Mouse (Mus musculus): Measurements from ENCODE around the gene Usp29. TPM values are rescaled to one million over a fixed set of nuclear protein-coding genes. Genes with fewer than 3 reads are reported as not detected.

The Usp29 gene
- polyA plus RNA-seq, 1 experiment from 2014 or later: 16.2 TPM

GRCm38 (mm10) chr7:6793811-6794210, 63.4 kb downstream of the Usp29 start:
- no peak overlapping the region for H3K9ac ChIP-seq
- no peak overlapping the region for H3K4me3 ChIP-seq
- no peak overlapping the region for H3K4me2 ChIP-seq (replicated peaks)
- H3K4me1 ChIP-seq: peaks cover 9% of the 10 kb centered on the region; the same call in 1 of the 2 replicates
- no peaks in the 10 kb centered on the region for H3K36me3 ChIP-seq
- ATAC-seq (ENCODE audit: insufficient number of reproducible peaks, insufficient read depth, low FRiP score, low TSS enrichment): no peak
- WGBS: 75% methylated on average over 3 of the region's 3 CpGs
- no peak overlapping the region for H3K27ac ChIP-seq
- H3K9me3 ChIP-seq: no peaks in the 10 kb centered on the region
- H3K27me3 ChIP-seq: no peaks in the 10 kb centered on the region

- H3K9me3 ChIP-seq: no peaks in the 10 kb centered on the region
- no peak overlapping the region for H3K9ac ChIP-seq
- no peak overlapping the region for H3K4me2 ChIP-seq (replicated peaks)
- no peak overlapping the region for H3K27ac ChIP-seq
- no peak overlapping the region for H3K4me3 ChIP-seq
- peaks cover 12% of the 10 kb centered on the region for H3K4me1 ChIP-seq
- ATAC-seq (ENCODE audit: insufficient number of reproducible peaks, insufficient read depth, low FRiP score, low TSS enrichment): no peak
- H3K36me3 ChIP-seq: no peaks in the 10 kb centered on the region
- H3K27me3 ChIP-seq: no peaks in the 10 kb centered on the region
- 60% methylated on average over 2 of the region's 2 CpGs for WGBS
Measured at GRCm38 (mm10) chr7:6797408-6797807, 67.0 kb downstream of the Usp29 start.

GRCm38 (mm10) chr7:6799105-6799805, 68.9 kb downstream of the Usp29 start:
- no peaks in the 10 kb centered on the region for H3K36me3 ChIP-seq
- peaks cover 12% of the 10 kb centered on the region for H3K4me1 ChIP-seq
- no peaks in the 10 kb centered on the region for H3K9me3 ChIP-seq
- H3K4me2 ChIP-seq (replicated peaks): no peak overlapping the region
- no peak for ATAC-seq (ENCODE audit: insufficient number of reproducible peaks, insufficient read depth, low FRiP score, low TSS enrichment)
- no peak overlapping the region for H3K4me3 ChIP-seq
- no peak overlapping the region for H3K9ac ChIP-seq
- no peaks in the 10 kb centered on the region for H3K27me3 ChIP-seq
- no peak overlapping the region for H3K27ac ChIP-seq
- 35% methylated on average over 9 of the region's 9 CpGs for WGBS

- Histone ChIP-seq H3K27me3 (no peaks in the 10 kb centered on the region), H3K4me2 (replicated peaks) (no peak overlapping the region), H3K4me1 (peaks cover 12% of the 10 kb centered on the region), H3K36me3 (no peaks in the 10 kb centered on the region), H3K9me3 (no peaks in the 10 kb centered on the region), H3K4me3 (no peak overlapping the region), H3K9ac (no peak overlapping the region), H3K27ac (no peak overlapping the region)
- no peak for ATAC-seq (ENCODE audit: insufficient number of reproducible peaks, insufficient read depth, low FRiP score, low TSS enrichment)
- WGBS: 81% methylated on average over 12 of the region's 12 CpGs
Measured at GRCm38 (mm10) chr7:6800586-6801441, 70.4 kb downstream of the Usp29 start.

GRCm38 (mm10) chr7:6801642-6802041, 71.3 kb downstream of the Usp29 start:
- no peaks in the 10 kb centered on the region for H3K36me3 ChIP-seq
- ATAC-seq (ENCODE audit: insufficient number of reproducible peaks, insufficient read depth, low FRiP score, low TSS enrichment): no peak
- H3K27ac ChIP-seq: no peak overlapping the region
- no peak overlapping the region for H3K4me3 ChIP-seq
- 85% methylated on average over 6 of the region's 6 CpGs for WGBS
- no peak overlapping the region for H3K4me2 ChIP-seq (replicated peaks)
- H3K9me3 ChIP-seq: no peaks in the 10 kb centered on the region
- no peak overlapping the region for H3K9ac ChIP-seq
- no peaks in the 10 kb centered on the region for H3K27me3 ChIP-seq
- H3K4me1 ChIP-seq: peaks cover 12% of the 10 kb centered on the region

- Histone ChIP-seq H3K9ac (no peak overlapping the region), H3K27ac (no peak overlapping the region), H3K4me3 (no peak overlapping the region), H3K4me2 (replicated peaks) (no peak overlapping the region), H3K9me3 (no peaks in the 10 kb centered on the region), H3K4me1 (peaks cover 15% of the 10 kb centered on the region; the same call in 1 of the 2 replicates), H3K27me3 (no peaks in the 10 kb centered on the region), H3K36me3 (no peaks in the 10 kb centered on the region)
- 64% methylated on average over 3 of the region's 3 CpGs for WGBS
- ATAC-seq (ENCODE audit: insufficient number of reproducible peaks, insufficient read depth, low FRiP score, low TSS enrichment): no peak
Measured at GRCm38 (mm10) chr7:6810556-6810955, 80.2 kb downstream of the Usp29 start.

DNA sequence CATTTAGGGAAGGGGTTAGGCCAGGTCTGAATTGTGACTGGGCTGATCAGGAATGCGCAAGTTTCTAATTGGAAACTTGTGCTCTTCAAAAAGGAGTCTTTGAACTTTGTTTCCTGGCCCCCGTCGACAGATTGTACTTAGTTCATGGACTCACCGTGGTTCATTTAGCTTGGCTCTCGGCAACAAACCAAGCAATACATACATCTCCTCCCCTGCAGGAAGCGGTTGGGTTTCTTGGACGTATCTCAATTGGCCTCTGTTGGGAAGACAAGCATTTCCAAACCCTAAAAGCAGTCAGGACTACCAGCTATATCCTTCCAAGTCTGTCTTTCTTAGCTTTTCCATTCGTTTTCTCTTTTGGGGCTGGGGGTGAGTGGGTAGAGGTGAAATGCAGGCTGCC, 84.6 kb downstream of the Usp29 start:
- H3K27ac ChIP-seq: peak overlapping the region; percentile 57
- ATAC-seq (ENCODE audit: insufficient number of reproducible peaks, insufficient read depth, low FRiP score, low TSS enrichment): no peak
- H3K4me3 ChIP-seq: no peak overlapping the region
- WGBS: 22% methylated on average over 8 of the region's 8 CpGs
- no peak overlapping the region for H3K9ac ChIP-seq
- peaks cover 16% of the 10 kb centered on the region; the same call in 1 of the 2 replicates for H3K4me1 ChIP-seq
- H3K27me3 ChIP-seq: no peaks in the 10 kb centered on the region
- H3K9me3 ChIP-seq: no peaks in the 10 kb centered on the region
- no peaks in the 10 kb centered on the region for H3K36me3 ChIP-seq
- H3K4me2 ChIP-seq (replicated peaks): no peak overlapping the region

- no peaks in the 10 kb centered on the region for H3K27me3 ChIP-seq
- no peak overlapping the region for H3K27ac ChIP-seq
- H3K9me3 ChIP-seq: no peaks in the 10 kb centered on the region
- H3K9ac ChIP-seq: no peak overlapping the region
- H3K4me2 ChIP-seq (replicated peaks): no peak overlapping the region
- H3K4me3 ChIP-seq: no peak overlapping the region
- H3K4me1 ChIP-seq: peaks cover 19% of the 10 kb centered on the region; the same call in 1 of the 2 replicates
- ATAC-seq (ENCODE audit: insufficient number of reproducible peaks, insufficient read depth, low FRiP score, low TSS enrichment): no peak
- no peaks in the 10 kb centered on the region for H3K36me3 ChIP-seq
- 83% methylated on average over 5 of the region's 5 CpGs for WGBS
Measured at GRCm38 (mm10) chr7:6816706-6817376, 86.5 kb downstream of the Usp29 start.

DNA sequence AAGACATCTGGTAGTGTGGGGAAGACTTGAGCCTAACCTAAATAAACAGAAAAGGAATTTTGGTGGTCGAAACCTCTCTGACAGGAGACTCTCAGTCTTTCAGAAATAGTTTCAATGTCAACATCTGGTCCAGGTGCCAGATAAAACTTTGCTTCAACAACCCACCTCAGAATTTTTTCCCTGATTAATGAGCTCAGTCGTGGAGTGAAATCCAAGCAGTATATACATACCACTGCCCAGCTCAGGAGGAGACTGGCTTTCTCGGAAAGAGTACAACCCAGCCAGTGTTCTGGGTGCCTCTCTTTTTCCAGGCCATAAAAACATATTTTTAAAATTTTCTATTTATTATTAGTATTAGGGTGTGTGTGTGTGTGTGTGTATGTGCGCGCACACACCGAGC, 89.9 kb downstream of the Usp29 start:
- Histone ChIP-seq H3K4me1 (peaks cover 14% of the 10 kb centered on the region; the same call in 1 of the 2 replicates), H3K4me2 (replicated peaks) (no peak overlapping the region), H3K27me3 (no peaks in the 10 kb centered on the region), H3K9me3 (no peaks in the 10 kb centered on the region), H3K27ac (peak overlapping the region; percentile 74), H3K4me3 (no peak overlapping the region), H3K36me3 (no peaks in the 10 kb centered on the region), H3K9ac (no peak overlapping the region)
- WGBS: 67% methylated on average over 6 of the region's 6 CpGs
- ATAC-seq (ENCODE audit: insufficient number of reproducible peaks, insufficient read depth, low FRiP score, low TSS enrichment): no peak

- ATAC-seq (ENCODE audit: insufficient number of reproducible peaks, insufficient read depth, low FRiP score, low TSS enrichment): no peak
- no peaks in the 10 kb centered on the region for H3K36me3 ChIP-seq
- no peak overlapping the region for H3K9ac ChIP-seq
- H3K4me3 ChIP-seq: no peak overlapping the region
- 56% methylated on average over 4 of the region's 4 CpGs for WGBS
- H3K27ac ChIP-seq: no peak overlapping the region
- no peaks in the 10 kb centered on the region for H3K27me3 ChIP-seq
- H3K4me2 ChIP-seq (replicated peaks): no peak overlapping the region
- H3K9me3 ChIP-seq: no peaks in the 10 kb centered on the region
- peaks cover 10% of the 10 kb centered on the region; the same call in 1 of the 2 replicates for H3K4me1 ChIP-seq
Measured at GRCm38 (mm10) chr7:6822633-6823032, 92.3 kb downstream of the Usp29 start.

DNA sequence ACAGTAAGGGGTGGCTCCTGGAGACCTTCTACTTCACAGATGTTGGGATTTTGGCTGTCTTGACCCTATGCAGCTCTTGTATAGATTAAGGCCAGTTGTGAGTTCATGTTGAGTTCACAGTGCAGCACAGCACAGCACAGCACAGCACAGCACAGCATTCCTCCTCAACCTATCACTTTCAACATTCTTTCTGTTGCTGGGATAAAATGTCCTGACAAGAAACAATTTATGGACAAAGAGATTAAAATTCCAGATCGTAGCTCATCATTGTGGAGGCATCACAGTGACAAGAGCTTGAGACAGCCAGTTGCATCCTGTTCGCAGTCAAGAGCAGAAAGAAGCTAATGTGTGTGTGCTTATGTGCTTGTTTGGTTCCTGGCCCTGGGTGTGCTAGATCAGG, 93.3 kb downstream of the Usp29 start:
- peak; percentile 66; the same call in 1 of the 2 replicates for ATAC-seq (ENCODE audit: insufficient number of reproducible peaks, insufficient read depth, low FRiP score, low TSS enrichment)
- WGBS: 52% methylated on average over 2 of the region's 2 CpGs

More for the DNA sequence above, 93.3 kb downstream of the Usp29 start:
- no peaks in the 10 kb centered on the region for H3K27me3 ChIP-seq
- no peaks in the 10 kb centered on the region for H3K9me3 ChIP-seq
- H3K9ac ChIP-seq: no peak overlapping the region
- H3K27ac ChIP-seq: peak overlapping the region; percentile 54; the same call in 1 of the 2 replicates
- no peak overlapping the region for H3K4me2 ChIP-seq (replicated peaks)
- H3K4me1 ChIP-seq: peaks cover 10% of the 10 kb centered on the region; the same call in 1 of the 2 replicates
- H3K4me3 ChIP-seq: no peak overlapping the region
- H3K36me3 ChIP-seq: no peaks in the 10 kb centered on the region
